Mouse (Mus musculus) right cerebral cortex, postnatal 10 days (tissue): ENCODE results near the gene Tjp1.
A peak's percentile ranks its signal among the peaks of the same experiment; 100 is the strongest.

Experiments
- DNase-seq, 2 experiments: peaks; one replicate each; pipeline ENCODE4 v3.0.0; 2021; ENCODE audit warnings: low spot score in 2 of 2

Gene Tjp1

DNA sequence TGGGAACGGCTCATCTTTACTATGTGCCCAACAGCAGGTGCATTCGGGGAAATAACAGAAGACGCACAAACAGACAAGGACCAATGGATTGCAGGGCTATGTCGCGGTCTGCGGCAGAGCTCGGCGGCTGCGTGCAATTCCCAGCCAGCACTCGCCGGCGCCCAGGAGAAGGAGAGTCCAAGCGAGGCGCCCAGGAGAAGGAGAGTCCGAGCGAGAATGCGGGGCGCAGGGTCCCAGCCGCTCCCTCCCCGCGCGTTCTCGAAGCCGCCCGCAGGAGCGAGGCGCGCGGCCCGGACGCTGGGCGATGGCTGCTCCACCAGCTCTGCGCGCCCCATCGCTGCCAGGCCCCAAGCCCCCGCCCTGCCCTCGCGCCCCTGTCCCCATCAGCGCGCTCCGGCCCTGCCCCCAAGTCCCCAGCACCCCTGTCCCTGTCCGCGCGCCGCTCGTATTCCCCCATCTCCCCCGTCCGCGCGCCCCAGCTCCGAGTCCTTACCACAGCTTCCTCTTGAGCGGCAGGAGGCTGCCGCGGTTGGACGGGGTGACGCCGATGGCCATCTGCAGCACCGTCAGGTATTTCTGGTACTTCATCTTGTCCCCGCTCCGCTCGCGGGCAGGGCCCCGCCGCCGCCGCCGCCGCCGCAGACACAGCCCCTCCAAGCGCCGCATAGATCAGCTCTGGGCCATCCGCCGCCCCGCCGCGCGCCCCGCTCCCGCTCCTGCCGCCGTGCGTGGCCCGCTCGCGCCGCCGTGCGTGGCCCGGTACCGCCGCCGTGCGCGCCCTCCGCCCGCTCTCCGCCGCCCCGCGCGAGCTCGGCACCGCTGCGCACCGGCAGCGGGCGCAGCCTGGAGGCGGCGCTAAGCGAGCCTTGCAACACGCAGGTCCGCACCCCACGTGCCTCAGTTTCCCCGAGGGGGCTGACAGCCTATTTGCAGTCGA lies at the start of gene Tjp1:
Gene Tjp1, minus strand, starts transcription at position 711 of the 937 bp plus-strand sequence.
- peak; percentile 77 to 78 for DNase-seq

DNA sequence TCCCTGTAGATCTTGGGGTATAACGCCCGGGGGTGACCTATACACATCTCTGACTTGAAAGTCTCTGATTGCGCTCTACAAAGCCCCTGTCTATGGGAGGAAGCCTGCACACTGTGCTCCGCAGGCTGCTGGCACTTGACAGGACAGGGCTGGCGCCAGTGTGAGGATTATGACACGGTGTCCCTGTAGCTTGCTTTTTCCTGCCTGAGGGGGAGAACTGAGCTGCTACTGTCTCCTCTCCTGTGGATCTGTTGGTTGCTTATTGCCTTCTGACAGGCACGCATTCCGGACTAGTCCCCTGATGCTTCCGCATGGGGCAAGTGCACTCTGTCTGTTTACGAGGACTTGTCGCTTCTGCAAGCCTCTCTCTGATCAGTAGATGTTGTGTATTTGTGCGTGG lies 49.5 kb upstream of the Tjp1 start:
- peak; percentile 39 to 69 for DNase-seq

DNA sequence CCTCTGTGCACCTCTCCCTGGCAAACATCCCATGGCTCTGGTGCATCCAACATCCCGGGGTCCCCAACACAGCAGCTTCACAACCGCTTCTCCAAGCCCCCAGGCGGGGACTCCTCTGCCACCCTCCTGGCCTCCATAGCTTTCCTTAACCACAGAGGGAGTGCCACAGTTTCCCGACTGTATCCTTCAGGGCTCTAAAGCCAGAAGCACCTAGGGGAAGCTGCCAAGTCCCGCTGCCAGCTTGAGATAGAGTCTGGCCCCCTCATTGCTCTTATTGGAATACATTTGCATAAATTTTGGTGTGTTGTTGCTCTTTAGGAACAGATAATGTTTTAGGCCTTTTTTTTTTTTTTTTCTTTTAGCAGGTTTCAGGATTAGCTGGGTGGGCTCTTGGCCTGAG lies 45.1 kb upstream of the Tjp1 start:
- DNase-seq = peak; percentile 38 to 40

DNA sequence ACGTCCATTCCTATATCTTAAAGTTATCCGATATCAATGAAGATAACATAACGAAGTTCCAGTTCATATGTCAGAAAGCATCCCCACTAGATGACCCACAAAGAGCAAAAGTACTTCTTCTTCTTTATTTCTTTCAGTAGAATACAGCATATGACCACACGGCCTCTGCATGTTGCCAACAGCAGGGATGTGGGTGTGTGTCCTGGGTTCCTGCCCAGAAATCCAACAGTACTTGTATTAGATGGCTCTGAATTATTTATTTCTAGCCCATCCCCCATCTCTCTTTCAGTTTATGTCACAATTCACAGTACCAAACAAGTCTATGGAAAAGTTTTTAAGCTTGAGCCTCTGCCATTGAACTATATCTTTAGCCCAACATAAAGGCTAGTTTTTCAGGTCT lies 43.1 kb upstream of the Tjp1 start:
- DNase-seq = peak; percentile 33 to 38

DNA sequence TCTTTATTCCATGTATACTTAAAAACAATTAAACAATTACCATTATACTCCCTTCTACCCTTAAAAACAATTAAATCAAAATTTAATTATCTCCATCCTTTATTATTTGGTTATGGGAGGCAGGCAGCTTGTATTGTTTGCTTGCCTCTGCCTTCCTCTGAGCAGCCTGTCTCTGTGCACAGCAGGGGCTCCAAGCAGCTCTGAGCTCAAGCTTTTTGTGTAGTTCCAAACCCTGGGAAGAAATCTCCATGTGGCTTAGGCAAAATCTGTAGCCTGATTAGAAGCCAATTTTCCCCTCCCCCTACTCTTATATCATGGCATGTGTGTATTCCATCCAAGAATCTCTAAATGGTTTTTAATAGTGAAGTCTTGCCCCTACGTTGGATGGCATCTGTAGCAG lies 28.4 kb upstream of the Tjp1 start:
- DNase-seq = no peak

DNA sequence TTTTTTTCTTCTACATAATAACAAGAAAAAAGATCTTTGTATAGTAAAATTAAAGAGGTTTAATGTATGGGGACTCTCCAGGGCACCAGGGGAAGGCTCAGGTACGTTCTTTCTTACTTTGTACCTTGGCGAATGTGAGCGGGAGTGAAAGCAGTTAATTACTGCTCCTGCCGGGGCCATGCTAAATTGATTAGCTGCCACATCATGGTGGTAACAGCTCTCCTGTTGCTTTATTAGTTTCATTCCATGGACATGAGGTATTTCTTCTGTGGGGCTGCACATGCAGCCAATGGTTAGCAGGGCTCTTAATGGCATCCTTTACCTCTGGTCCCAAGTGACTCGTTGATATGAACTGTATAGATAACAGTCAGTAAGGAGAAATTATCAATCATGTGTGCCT lies 18.2 kb upstream of the Tjp1 start:
- DNase-seq = no peak

DNA sequence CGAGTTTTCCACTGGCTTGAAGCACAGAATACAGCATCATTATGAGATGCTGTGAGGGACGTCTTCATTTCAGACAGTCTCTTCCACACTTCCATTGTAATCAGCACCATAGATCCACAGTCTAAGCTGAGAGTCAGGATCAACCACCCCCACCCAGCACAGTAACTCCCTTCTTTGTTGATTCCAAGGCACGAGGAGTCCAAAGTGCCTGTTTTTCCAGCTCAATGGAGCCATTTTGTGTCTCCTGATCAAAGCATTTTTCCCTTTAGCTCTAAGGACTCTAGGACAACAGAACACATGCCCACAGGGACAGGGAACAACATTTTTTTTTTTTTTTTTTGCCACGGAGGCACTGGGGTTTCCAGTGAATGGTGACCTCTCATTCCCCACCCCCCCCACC lies 5.1 kb upstream of the Tjp1 start:
- DNase-seq = no peak

DNA sequence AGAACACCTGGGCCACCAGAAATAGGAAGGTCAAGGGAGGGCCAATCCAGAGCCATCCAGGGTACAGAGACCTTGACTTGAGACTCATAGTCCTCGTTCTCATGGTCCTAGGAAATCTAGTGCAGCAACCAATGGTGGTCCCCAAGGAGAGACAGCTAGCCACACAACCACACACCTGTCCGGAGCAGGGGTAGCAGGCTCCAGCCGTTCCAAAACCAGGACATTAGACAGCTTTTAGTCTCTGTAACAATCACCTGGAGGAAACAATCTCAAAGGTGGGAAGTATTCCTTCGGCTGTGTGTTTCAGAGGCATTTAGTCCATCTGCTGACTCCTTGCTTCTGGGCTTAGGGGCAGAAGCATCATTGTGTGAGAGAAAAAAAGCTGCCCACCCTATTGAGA lies 4.5 kb downstream of the Tjp1 start:
- DNase-seq = peak in 1 of 2 experiments; percentile 19

DNA sequence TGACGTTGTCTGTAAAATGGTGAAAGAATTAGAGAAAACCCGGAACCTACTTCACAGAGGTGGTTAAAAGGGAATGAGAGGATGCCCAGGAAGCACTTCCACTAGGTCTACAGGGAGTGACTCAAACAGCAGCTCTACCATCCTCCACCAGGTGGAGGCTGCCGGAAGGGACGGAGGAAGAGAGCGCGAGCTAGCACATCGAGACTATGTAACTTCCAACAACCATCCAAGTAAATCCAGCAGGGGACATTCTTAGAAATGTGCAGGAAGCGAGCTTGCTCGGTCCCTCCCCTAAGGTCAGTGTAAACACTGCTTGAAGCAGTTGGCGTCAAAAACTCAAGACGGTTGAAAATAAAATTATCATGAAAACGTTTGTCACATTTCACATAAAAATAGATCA lies 5.1 kb downstream of the Tjp1 start:
- peak in 1 of 2 experiments; percentile 13 for DNase-seq

DNA sequence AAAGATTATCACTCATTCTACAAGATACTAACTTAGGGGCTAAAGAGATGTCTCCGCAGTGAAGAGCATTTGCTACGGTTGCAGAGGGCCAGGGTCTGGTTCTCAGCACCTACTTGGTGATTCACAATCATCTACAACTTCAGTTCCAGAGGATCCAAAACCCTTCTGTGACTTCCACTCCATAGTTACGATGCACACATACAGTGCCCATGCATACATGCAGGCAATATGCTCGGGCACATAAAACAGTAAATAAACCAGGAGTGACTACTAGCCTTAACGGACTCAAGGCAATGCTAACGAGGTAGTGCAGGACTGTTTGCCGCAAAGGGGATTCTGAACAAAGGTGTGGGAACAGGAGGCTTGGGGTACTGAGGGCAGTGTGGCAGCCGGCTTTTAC lies 7.0 kb downstream of the Tjp1 start:
- no peak for DNase-seq

DNA sequence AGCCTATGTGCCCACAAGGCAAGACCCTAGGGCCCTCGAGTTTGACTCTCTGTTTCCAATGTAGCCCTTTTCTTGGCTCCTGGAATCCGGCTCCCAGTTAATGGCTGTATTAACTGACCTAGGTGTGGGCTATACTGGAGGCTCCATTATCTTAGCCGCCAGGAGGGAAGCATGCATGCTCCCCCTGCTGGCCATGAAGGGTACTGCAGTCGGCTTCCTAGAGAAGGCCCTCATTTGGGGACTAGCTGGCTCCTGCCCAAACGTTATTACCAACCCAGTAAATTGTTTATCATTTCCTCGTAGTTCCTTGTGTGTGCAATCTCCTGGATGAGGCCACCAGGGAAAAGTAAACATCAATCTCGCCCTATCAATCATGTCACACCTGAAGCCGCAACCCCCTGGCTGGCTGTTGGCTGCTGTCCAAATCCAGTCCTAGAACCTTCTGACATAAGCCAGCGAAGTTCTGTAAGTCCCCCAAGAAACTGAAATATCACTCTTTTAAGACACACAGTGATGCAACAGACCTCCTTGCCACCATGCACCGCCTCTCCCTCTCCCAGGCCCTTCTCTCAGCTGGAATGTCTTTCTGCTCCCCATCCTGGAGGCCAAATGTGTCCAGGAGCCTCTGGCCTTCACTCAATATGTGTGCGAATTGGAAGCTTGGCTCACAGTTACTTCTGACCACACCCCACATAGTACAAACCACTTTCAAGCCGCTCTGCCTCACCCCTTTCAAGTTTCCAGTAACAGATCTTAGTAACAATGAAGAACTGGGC lies 7.6 kb downstream of the Tjp1 start:
- peak; percentile 61 to 71 for DNase-seq

DNA sequence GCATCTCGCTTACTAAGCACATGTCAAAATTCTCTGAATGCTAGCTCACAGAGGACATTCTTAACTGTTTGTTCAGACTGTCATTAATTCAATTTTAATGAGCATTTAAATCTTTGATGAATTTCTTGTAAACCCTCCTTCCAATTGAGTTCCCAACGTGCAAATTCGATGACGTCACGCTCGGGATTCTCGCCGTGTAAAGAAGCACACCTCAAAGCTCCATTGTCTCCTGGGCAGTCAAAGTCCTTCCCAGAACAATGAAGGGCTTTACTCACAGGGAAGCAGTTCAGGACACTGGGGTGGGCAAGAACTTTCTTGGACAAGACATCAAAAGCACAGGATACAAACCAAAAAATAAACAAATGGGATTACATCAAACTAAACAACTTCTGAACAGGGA lies 10.7 kb downstream of the Tjp1 start:
- no peak for DNase-seq

DNA sequence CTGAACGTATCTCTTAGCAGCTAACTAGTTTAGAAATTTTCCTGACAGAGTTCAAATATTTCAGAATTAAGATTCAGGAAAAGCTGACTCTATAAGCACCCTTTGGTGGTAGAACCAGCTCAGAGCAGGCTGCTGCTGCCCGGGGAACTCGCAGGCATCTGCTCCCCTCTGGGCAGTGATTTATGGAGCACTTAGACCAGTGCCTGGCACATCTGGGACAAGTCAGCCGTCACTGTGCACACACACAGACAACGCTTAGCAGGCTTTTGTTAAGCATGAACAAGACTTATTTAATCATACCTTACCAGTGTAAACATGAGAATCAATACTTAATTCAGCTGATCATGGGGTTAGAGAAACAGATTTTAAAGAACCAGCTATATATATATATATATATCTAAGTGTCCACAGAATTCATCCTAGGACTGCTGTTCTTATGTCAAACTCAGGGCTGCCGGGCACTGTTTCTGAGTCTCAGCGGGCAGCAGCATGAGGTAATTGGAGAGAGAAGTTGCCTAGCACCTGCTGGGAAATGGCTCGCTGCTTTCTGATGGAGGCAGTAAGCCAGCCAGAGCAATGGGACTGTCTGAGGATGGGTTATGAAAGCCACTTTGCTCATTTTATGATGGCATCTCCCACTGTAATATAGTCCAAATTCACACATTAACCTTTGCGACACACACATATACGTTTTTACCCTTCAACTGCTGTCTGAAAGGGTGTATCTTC lies 14.0 kb downstream of the Tjp1 start:
- no peak for DNase-seq

DNA sequence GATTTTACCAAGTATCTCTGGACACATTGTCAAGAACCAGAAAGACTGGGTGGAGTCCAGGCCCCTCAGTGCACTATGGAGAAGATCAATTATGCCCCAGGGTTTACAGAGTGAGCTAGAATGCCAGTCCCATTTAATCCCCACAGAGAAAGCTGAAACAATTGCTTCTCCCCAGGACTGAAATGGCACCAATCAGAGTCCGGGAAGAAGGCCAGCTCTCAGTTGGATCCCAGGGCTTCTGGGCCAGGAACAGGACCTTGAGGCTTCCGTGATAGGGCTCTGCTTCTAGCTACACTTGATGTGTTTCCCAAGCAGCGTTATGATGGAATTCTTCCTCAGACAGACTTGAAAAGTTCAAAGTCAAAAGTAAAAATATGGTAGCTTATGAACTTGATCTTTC lies 18.2 kb downstream of the Tjp1 start:
- DNase-seq = peak; percentile 74 to 75

DNA sequence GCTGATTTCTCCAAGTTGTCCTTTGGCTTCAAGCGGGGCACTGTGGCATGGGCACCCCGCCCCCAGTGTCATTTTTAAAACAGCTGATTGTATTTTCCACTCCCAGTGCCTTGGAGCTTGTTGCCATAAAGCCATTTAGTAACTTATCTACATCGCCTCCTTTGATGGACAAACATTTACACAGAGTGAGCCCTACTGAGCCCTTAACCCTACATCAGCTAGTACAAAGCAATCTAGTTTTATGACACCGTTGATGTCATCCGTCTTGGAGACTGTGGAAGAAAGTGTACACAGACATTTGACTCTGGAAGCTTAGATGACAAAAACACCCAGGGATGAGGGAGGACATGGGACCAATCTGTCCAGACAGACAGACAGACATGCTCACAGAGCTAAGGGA lies 20.2 kb downstream of the Tjp1 start:
- DNase-seq = no peak

DNA sequence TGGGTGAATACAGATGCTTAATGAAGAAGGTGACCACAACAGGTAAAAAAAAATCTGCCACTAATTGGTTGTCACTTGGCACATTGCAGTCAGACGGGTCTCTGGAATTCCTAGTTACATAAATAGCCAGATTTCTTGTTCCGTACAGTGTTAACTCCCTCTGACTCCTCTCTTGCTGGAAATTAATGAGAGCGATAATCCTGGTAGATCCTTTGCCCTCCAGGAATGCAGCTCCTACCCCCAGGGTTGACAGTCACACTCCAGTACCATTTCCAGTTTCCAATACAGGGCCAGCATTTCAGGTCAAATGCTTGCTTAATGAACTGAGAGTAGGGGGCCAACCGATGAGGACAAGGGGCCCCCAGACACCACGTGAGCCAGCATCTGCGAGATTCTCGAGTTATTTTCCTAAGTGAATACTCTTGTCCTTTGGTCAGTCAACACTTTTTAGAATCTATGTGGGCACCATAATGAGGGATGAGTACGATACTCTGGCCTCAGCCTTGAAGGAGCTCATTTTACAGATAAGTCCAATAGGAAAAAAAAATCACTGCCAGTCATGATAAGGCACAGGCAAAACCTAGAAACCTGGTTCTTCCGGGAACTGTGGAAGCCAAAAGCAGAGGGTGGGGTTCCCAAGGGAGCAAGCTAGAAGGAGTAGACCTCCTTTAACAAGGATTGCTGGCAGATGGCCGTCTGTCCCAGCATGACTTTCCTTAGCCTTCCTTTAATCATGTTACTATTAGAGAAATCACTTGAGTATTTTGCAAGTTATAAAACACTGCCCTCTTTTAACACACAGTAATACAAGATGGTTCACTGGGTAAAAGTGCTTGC lies 24.9 kb downstream of the Tjp1 start:
- no peak for DNase-seq

DNA sequence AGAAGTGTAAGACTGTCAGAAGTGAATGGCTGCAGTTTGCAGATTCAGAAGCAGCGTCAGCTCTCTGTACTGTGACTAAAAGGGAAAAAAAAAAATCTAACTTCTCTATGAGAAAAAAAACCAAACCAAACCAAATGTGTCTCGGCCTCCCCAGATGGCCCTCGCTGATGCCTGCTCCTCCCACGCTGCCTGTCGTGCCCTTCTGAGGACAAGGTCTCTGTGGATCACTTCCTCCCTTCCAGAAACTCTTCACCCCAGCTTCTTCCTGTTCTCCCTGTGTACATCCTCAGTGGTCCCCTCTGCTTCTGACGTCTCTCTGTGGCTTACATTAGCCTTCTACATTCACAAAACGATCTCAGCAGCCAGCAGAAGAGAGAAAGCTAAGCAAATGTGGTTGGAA lies 26.8 kb downstream of the Tjp1 start:
- peak in 1 of 2 experiments; percentile 58 for DNase-seq

DNA sequence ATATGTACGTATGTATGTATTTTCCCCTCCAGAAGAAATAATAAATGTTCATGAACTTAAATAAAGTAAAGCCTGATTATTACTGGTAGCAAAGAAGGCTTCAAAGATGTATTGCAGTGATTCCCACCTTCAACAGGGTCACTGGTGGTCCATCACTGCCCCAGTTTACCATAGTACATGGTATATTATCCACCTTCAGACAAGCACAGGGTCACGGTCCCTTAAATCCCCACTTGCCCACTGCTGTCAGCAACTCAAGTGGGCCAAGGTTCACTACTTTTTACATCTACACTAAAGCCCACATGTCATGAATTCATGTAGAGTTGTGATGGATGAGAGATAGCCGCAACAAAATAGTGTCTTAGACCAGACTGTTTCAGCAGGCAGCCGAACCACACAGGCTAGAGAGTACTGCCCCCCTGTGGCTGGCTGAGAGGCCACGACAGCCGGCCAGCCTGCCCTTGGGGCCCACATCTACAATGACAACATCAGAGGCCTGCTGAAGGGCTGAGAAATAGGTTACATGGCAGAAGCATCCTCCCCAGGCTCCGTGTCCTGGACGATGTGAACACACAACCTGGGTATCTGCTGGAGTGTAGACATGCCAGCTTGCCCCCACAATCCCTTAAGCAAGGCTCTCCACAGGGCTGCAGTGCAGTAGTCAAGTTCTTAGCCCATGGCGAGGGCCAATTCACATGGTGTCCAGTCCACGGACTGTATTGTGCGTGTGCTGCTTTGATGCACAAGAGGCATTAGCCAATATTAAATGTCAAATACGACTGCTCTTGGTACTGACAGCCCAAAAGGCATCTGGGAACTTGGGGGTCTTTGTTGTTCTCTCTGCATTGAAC lies 29.6 kb downstream of the Tjp1 start:
- DNase-seq = peak; percentile 68 to 80

DNA sequence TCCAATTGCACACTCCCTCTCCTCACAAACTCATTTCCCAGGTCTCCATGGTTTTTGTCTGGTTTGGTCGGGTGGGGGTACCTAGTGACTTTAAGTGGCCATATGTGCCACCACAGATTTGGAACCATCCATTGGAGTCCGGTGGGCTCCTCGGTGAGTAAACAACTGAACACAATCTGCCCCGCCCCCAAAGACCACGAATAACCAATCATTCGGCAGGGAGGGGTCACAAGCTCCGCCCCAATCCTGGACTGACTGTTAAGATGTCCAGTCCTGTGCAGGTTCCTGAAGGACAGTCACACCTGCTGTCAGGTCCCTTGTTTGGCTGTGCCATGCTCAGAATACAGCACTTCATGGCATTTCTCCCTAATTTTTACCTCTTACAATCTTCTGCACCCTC lies 37.1 kb downstream of the Tjp1 start:
- DNase-seq = no peak

DNA sequence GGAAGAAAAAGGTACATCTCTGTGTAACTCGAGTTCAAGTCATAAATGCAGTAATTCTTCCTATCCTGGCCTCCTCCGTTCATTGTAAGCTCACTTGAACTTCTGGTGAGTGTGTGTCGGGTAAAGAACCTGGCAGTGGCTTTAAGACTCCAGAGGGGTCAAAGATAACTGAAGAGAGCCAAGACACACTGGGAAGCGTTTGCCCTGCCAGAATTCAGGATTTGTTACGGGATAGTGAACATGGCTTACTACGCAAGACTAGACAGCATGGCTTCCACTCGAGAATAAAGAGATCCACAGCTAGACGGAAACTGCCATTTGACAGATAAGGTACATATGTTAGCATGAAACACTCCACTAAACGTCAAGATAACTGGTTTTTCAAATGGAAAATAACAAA lies 37.8 kb downstream of the Tjp1 start:
- no peak for DNase-seq
